Mouse (Mus musculus) ES-Bruce4 (cell line): ENCODE measurements around the gene Gbgt1. TPM values are rescaled to one million over a fixed set of nuclear protein-coding genes. Genes with fewer than 3 reads are reported as not detected.

Source experiments
- H3K27ac ChIP-seq: 2 replicates; pipeline ENCODE4 v1.5.1; 2012; ENCODE audit warnings: low read length, inconsistent platforms; ENCODE audit not compliant: insufficient read depth
- H3K27me3 ChIP-seq: 2 replicates; pipeline ENCODE4 v1.6.1; 2012; ENCODE audit warnings: mild to moderate bottlenecking, low read length, inconsistent platforms; ENCODE audit not compliant: control insufficient read depth, poor library complexity, insufficient read depth, severe bottlenecking
- H3K36me3 ChIP-seq: 2 replicates; pipeline ENCODE4 v1.6.1; 2012; ENCODE audit warnings: inconsistent platforms, mild to moderate bottlenecking, low read length, moderate library complexity; ENCODE audit not compliant: control insufficient read depth, poor library complexity, insufficient read depth, severe bottlenecking
- H3K4me1 ChIP-seq: one replicate; pipeline ENCODE4 v1.8.1; 2011; ENCODE audit warnings: low read length; ENCODE audit not compliant: control insufficient read depth, insufficient read depth
- H3K4me3 ChIP-seq: 2 replicates; pipeline ENCODE4 v1.5.1; 2011; ENCODE audit warnings: low read depth, mild to moderate bottlenecking, low read length
- H3K9ac ChIP-seq: 2 replicates; pipeline ENCODE4 v1.6.1; 2012; ENCODE audit warnings: low read depth, mild to moderate bottlenecking, inconsistent platforms; ENCODE audit not compliant: poor library complexity, severe bottlenecking
- H3K9me3 ChIP-seq: replicated peaks from 2 replicates; pipeline ENCODE4 v1.6.1; 2012; ENCODE audit warnings: mild to moderate bottlenecking, low read length, inconsistent platforms; ENCODE audit not compliant: control insufficient read depth, poor library complexity, insufficient read depth, severe bottlenecking
- CTCF ChIP-seq: IDR thresholded peaks from one replicate; pipeline ENCODE4 v1.8.1; 2011; ENCODE audit warnings: low read depth, low read length
- EP300 ChIP-seq: IDR thresholded peaks from 2 replicates; pipeline ENCODE4 v1.6.1; 2011; ENCODE audit warnings: low read depth, low read length; ENCODE audit not compliant: insufficient read depth
- POLR2A ChIP-seq: IDR thresholded peaks from one replicate; pipeline ENCODE4 v1.8.1; 2011; ENCODE audit warnings: low read length; ENCODE audit not compliant: insufficient read depth
- polyA plus RNA-seq: library from polyadenylated mRNA; stranded (reverse); fragments of >200 nt; gene quantifications from 2 replicates; pipeline ENCODE4 v1.2.4, GENCODE M21; 2011; ENCODE audit warnings: low read depth; ENCODE audit not compliant: missing spikeins, insufficient read depth, insufficient read length

The Gbgt1 gene
- polyA plus RNA-seq, 1 experiment, result 2.8 TPM

GRCm38 (mm10) chr2:28524406-28524805 is 27.7 kb downstream of the Gbgt1 start:
- Histone ChIP-seq H3K4me1 (peaks cover 2% of the 10 kb centered on the region), H3K9me3 (no peaks in the 10 kb centered on the region), H3K27ac (0 out of 2 replicates have a peak overlapping the region, but pooled peaks have one; percentile 5), H3K4me3 (no peak overlapping the region), H3K27me3 (no peaks in the 10 kb centered on the region), H3K9ac (no peak overlapping the region), H3K36me3 (no peaks in the 10 kb centered on the region)
- TF ChIP-seq CTCF, result no peak
- TF ChIP-seq POLR2A, result no peak
- no peak for TF ChIP-seq EP300

GRCm38 (mm10) chr2:28525219-28525942 is 28.7 kb downstream of the Gbgt1 start:
- Histone ChIP-seq H3K27me3 (no peaks in the 10 kb centered on the region), H3K9ac (no peak overlapping the region), H3K4me1 (peaks cover 1% of the 10 kb centered on the region), H3K9me3 (no peaks in the 10 kb centered on the region), H3K27ac (no peak overlapping the region), H3K4me3 (no peak overlapping the region), H3K36me3 (no peaks in the 10 kb centered on the region)
- no peak for TF ChIP-seq CTCF
- peak; percentile 44; the same call in 1 of the 2 replicates for TF ChIP-seq EP300

- H3K9ac ChIP-seq, result no peak overlapping the region
- 0 out of 2 replicates have a peak overlapping the region, but pooled peaks have one; percentile 10 for H3K27ac ChIP-seq
- H3K27me3 ChIP-seq, result no peaks in the 10 kb centered on the region
- H3K4me3 ChIP-seq, result no peak overlapping the region
- TF ChIP-seq POLR2A (no peak), EP300 (0 out of 2 replicates have a peak, but pooled peaks have one; percentile 51), CTCF (peak; percentile 32)
- no peaks in the 10 kb centered on the region for H3K36me3 ChIP-seq
- no peaks in the 10 kb centered on the region for H3K4me1 ChIP-seq
- H3K9me3 ChIP-seq, result no peaks in the 10 kb centered on the region
Measured at GRCm38 (mm10) chr2:28525943-28526876, 29.5 kb downstream of the Gbgt1 start.

GRCm38 (mm10) chr2:28527436-28528353 is 31.0 kb downstream of the Gbgt1 start:
- TF ChIP-seq POLR2A (no peak), CTCF (no peak), EP300 (no peak)
- H3K9me3 ChIP-seq, result no peaks in the 10 kb centered on the region
- no peak overlapping the region for H3K4me3 ChIP-seq
- H3K4me1 ChIP-seq, result no peaks in the 10 kb centered on the region
- H3K36me3 ChIP-seq, result no peaks in the 10 kb centered on the region
- H3K9ac ChIP-seq, result no peak overlapping the region
- no peaks in the 10 kb centered on the region for H3K27me3 ChIP-seq
- no peak overlapping the region for H3K27ac ChIP-seq

- Histone ChIP-seq H3K9me3 (no peaks in the 10 kb centered on the region), H3K9ac (no peak overlapping the region), H3K36me3 (no peaks in the 10 kb centered on the region), H3K27me3 (no peaks in the 10 kb centered on the region), H3K4me3 (no peak overlapping the region), H3K4me1 (no peaks in the 10 kb centered on the region), H3K27ac (no peak overlapping the region)
- TF ChIP-seq EP300, result no peak
- no peak for TF ChIP-seq CTCF
- no peak for TF ChIP-seq POLR2A
Measured at GRCm38 (mm10) chr2:28528354-28528730, 31.7 kb downstream of the Gbgt1 start.
